In genomic region chr9:82974187-82974861, GRCm38 (mm10) we compare ENCODE assay signal across 8 mouse cellular contexts. TPM values are rescaled to one million over a fixed set of nuclear protein-coding genes. Genes with fewer than 3 reads are reported as not detected.
DNase-seq lines count a peak whose midpoint lies in the region; ATAC-seq and TF ChIP-seq lines count a peak whose summit lies in the region.

No protein-coding gene starts in this region.

- no peaks in the 10 kb centered on the region for H3K27me3 ChIP-seq in embryonic facial prominence, embryonic 12.5 days
- no peaks in the 10 kb centered on the region for H3K27me3 ChIP-seq in kidney, adult 2 months (replicated peaks; ENCODE audit: control insufficient read depth, insufficient read depth, low read length)
- H3K27me3 ChIP-seq in limb, embryonic 12.5 days: no peaks in the 10 kb centered on the region
- no peaks in the 10 kb centered on the region for H3K27me3 ChIP-seq in midbrain, embryonic 14.5 days (ENCODE audit: control insufficient read depth, insufficient read depth, low read length)

- H3K27ac ChIP-seq in embryonic facial prominence, embryonic 12.5 days: peak overlapping the region; percentile 100
- H3K27ac ChIP-seq in kidney, adult 2 months (ENCODE audit: insufficient read depth, low read depth, low read length): no peak overlapping the region
- peak overlapping the region; percentile 100 for H3K27ac ChIP-seq in limb, embryonic 12.5 days
- peak overlapping the region; percentile 100 for H3K27ac ChIP-seq in midbrain, embryonic 14.5 days (replicated peaks; ENCODE audit: low read depth, low read length)

- DNase-seq in 3T3-L1 (ENCODE audit: low read depth, low spot score): peak; percentile 87
- peak; percentile 90 to 92 for DNase-seq in adrenal gland, postnatal 36 days
- peak; percentile 85 to 91 for DNase-seq in heart, adult 18-20 months
- DNase-seq in kidney, adult 2 months: peak; percentile 95
- DNase-seq in midbrain, embryonic 14.5 days: peak; percentile 95
- peak; percentile 77 for DNase-seq in spleen, adult 12 weeks (ENCODE audit: low spot score)

- peak overlapping the region; percentile 97 for H3K9ac ChIP-seq in embryonic facial prominence, embryonic 12.5 days
- H3K9ac ChIP-seq in limb, embryonic 12.5 days (replicated peaks): peak overlapping the region; percentile 97
- H3K9ac ChIP-seq in midbrain, embryonic 14.5 days (replicated peaks; ENCODE audit: low read length): peak overlapping the region; percentile 98

- H3K36me3 ChIP-seq in embryonic facial prominence, embryonic 12.5 days: no peaks in the 10 kb centered on the region
- no peaks in the 10 kb centered on the region for H3K36me3 ChIP-seq in kidney, adult 2 months (ENCODE audit: control insufficient read depth, insufficient read depth, low read length)
- peaks cover 7% of the 10 kb centered on the region; the same call in 1 of the 2 replicates for H3K36me3 ChIP-seq in limb, embryonic 12.5 days
- no peaks in the 10 kb centered on the region for H3K36me3 ChIP-seq in midbrain, embryonic 14.5 days (ENCODE audit: control insufficient read depth, insufficient read depth, low read length)

- peaks cover 7% of the 10 kb centered on the region for H3K4me1 ChIP-seq in embryonic facial prominence, embryonic 12.5 days
- peaks cover 4% of the 10 kb centered on the region; the same call in 1 of the 2 replicates for H3K4me1 ChIP-seq in kidney, adult 2 months (ENCODE audit: control insufficient read depth, insufficient read depth, low read length)
- peaks cover 11% of the 10 kb centered on the region; the same call in 1 of the 2 replicates for H3K4me1 ChIP-seq in limb, embryonic 12.5 days (replicated peaks)
- H3K4me1 ChIP-seq in midbrain, embryonic 14.5 days (ENCODE audit: control insufficient read depth, insufficient read depth, low read length): peaks cover 14% of the 10 kb centered on the region

- no peaks in the 10 kb centered on the region for H3K9me3 ChIP-seq in embryonic facial prominence, embryonic 12.5 days
- no peaks in the 10 kb centered on the region for H3K9me3 ChIP-seq in limb, embryonic 12.5 days
- no peaks in the 10 kb centered on the region for H3K9me3 ChIP-seq in midbrain, embryonic 14.5 days (ENCODE audit: control insufficient read depth, low read length)

- WGBS in embryonic facial prominence, embryonic 12.5 days: under 1% methylated on average over 62 of the region's 75 CpGs
- 1% methylated on average over 74 of the region's 75 CpGs for WGBS in kidney, adult 2 months
- WGBS in limb, embryonic 12.5 days: 2% methylated on average over 61 of the region's 75 CpGs
- under 1% methylated on average over 61 of the region's 75 CpGs for WGBS in midbrain, embryonic 14.5 days

- no peak for TF ChIP-seq CTCF in kidney, adult 2 months (conservative IDR thresholded peaks at IDR 0.05; ENCODE audit: insufficient read depth, insufficient read length, low read depth, low read length)

- peak; percentile 90 for ATAC-seq in embryonic facial prominence, embryonic 12.5 days (ENCODE audit: insufficient number of reproducible peaks, insufficient read depth, low FRiP score, low TSS enrichment)
- peak; percentile 87 for ATAC-seq in limb, embryonic 12.5 days (ENCODE audit: insufficient number of reproducible peaks, insufficient read depth, low FRiP score, low TSS enrichment, low read depth)
- peak; percentile 88 for ATAC-seq in midbrain, embryonic 14.5 days (ENCODE audit: low FRiP score, low TSS enrichment)

- peak overlapping the region; percentile 86 for H3K4me2 ChIP-seq in embryonic facial prominence, embryonic 12.5 days (replicated peaks)
- H3K4me2 ChIP-seq in limb, embryonic 12.5 days: peak overlapping the region; percentile 70
- H3K4me2 ChIP-seq in midbrain, embryonic 14.5 days (ENCODE audit: low read length): peak overlapping the region; percentile 92

- H3K4me3 ChIP-seq in embryonic facial prominence, embryonic 12.5 days: peak overlapping the region; percentile 64
- H3K4me3 ChIP-seq in kidney, adult 2 months (ENCODE audit: insufficient read depth, low read depth, low read length): peak overlapping the region; percentile 69
- peak overlapping the region; percentile 84 for H3K4me3 ChIP-seq in limb, embryonic 12.5 days (replicated peaks)
- H3K4me3 ChIP-seq in midbrain, embryonic 14.5 days (replicated peaks; ENCODE audit: low read depth, low read length): peak overlapping the region; percentile 93

- no peak for TF ChIP-seq POLR2A in kidney, adult 2 months (IDR thresholded peaks at IDR 0.05; ENCODE audit: low read depth, low read length)

RNA-seq across cellular contexts. Expression of gene Phip, which starts 1.0 kb away (rescaled TPM):
- 100 to 1,000 TPM in 1 of 2 experiments, 10 to 100 TPM in 1; 79.6 to 108 TPM for total RNA-seq in adrenal gland, postnatal 36 days (2021)
- polyA plus RNA-seq in embryonic facial prominence, embryonic 12.5 days (2016; fragmentation: Nextera tagmentation; extraction: Ambion mirVana): 132 and 136 TPM in 2 replicates
- 10 to 100 TPM; 25.5 to 31.3 TPM for total RNA-seq in heart, adult 18-20 months (2021)
- polyA plus RNA-seq in kidney, adult 2 months (2012; rRNA removed): 2.5 and 2.9 TPM in 2 replicates
- polyA plus RNA-seq in limb, embryonic 12.5 days (2016; fragmentation: Nextera tagmentation; extraction: Ambion mirVana): 129 and 138 TPM in 2 replicates
- 92.3 and 122 TPM in 2 replicates for polyA plus RNA-seq in midbrain, embryonic 14.5 days (2014; fragmentation: Nextera tagmentation; extraction: Ambion mirVana)

Comparison
In these comparisons a context has a peak if more than half of its experiments do, and no peak if none do; other contexts are left out.
1. RNA of gene Phip, which starts 1.0 kb away (polyA plus RNA-seq): 129 to 138 TPM in limb, embryonic 12.5 days, 132 to 136 TPM in embryonic facial prominence, embryonic 12.5 days and 92.3 to 122 TPM in midbrain, embryonic 14.5 days; 2.5 to 2.9 TPM in kidney, adult 2 months; every median in the first group is over 10 times any median in the second.
2. Peak in every context shown above with its lines, with median percentiles within 50 percentile points of each other: DNase-seq, ATAC-seq, H3K4me2 ChIP-seq, H3K4me3 ChIP-seq and H3K9ac ChIP-seq.